Mouse (Mus musculus) hematopoietic stem cell, adult 5-6 weeks (primary cell): ENCODE data around the gene Ostf1. TPM values are rescaled to one million over a fixed set of nuclear protein-coding genes. Genes with fewer than 3 reads are reported as not detected.

Experiments
- ATAC-seq, 2 experiments: fragments of 125-278 bp in 1 of 2; replicated peaks in 1 of 2; 2 replicates each; pipeline ENCODE4 v1.8.0; 2016 to 2017; ENCODE audit warnings: inconsistent platforms in 2 of 2, mild to moderate bottlenecking in 2 of 2, moderate number of reproducible peaks in 2 of 2, low read depth in 1 of 2, moderate TSS enrichment in 1 of 2; ENCODE audit not compliant: low FRiP score in 2 of 2, poor library complexity in 2 of 2, severe bottlenecking in 2 of 2, insufficient read depth in 1 of 2, low TSS enrichment in 1 of 2
- total RNA-seq: library from RNA; stranded (forward); fragments of 172-1452, 232-1000 nt; gene quantifications from 2 replicates; pipeline ENCODE4 v1.2.3, GENCODE M21; 2017

Ostf1 gene
- total RNA-seq, 1 experiment from 2014 or later, result 105 TPM

GRCm38 (mm10) chr19:18648558-18648945, 16.9 kb upstream of the Ostf1 start:
- ATAC-seq, result no peak

- ATAC-seq, result no peak
Observed at GRCm38 (mm10) chr19:18647775-18648557, 16.3 kb upstream of the Ostf1 start.

- peak; percentile 55 to 57; a peak in 3 of 4 replicates for ATAC-seq
Observed at GRCm38 (mm10) chr19:18646853-18647420, 15.3 kb upstream of the Ostf1 start.

GRCm38 (mm10) chr19:18646397-18646796, 14.8 kb upstream of the Ostf1 start:
- ATAC-seq, result peak; percentile 60 to 70; a peak in 3 of 4 replicates

GRCm38 (mm10) chr19:18644084-18644483, 12.5 kb upstream of the Ostf1 start:
- no peak; a peak in 1 of 4 replicates for ATAC-seq

- ATAC-seq, result no peak
Observed at GRCm38 (mm10) chr19:18643411-18643810, 11.8 kb upstream of the Ostf1 start.

- no peak for ATAC-seq
Observed at GRCm38 (mm10) chr19:18641001-18641400, 9.4 kb upstream of the Ostf1 start.

- ATAC-seq, result no peak
Observed at GRCm38 (mm10) chr19:18639552-18639951, 7.9 kb upstream of the Ostf1 start.

- ATAC-seq, result peak; percentile 22 to 32; a peak in 1 of 4 replicates
Observed at GRCm38 (mm10) chr19:18638949-18639348, 7.3 kb upstream of the Ostf1 start.

GRCm38 (mm10) chr19:18637954-18638353, 6.3 kb upstream of the Ostf1 start:
- ATAC-seq, result no peak

- no peak for ATAC-seq
Observed at GRCm38 (mm10) chr19:18632231-18633185, 885 bp upstream of the Ostf1 start.

GRCm38 (mm10) chr19:18631161-18631643, 421 bp downstream of the Ostf1 start:
- peak; percentile 62 to 74 for ATAC-seq

- ATAC-seq, result peak; percentile 30 to 43; a peak in 3 of 4 replicates
Observed at GRCm38 (mm10) chr19:18630221-18631119, 1.2 kb downstream of the Ostf1 start.

GRCm38 (mm10) chr19:18629589-18629988, 2.0 kb downstream of the Ostf1 start:
- no peak for ATAC-seq

GRCm38 (mm10) chr19:18623894-18624293, 7.7 kb downstream of the Ostf1 start:
- ATAC-seq, result peak; percentile 43 to 44; a peak in 3 of 4 replicates

- ATAC-seq, result peak in 1 of 2 experiments; percentile 25; a peak in 1 of 4 replicates
Observed at GRCm38 (mm10) chr19:18619691-18620090, 11.9 kb downstream of the Ostf1 start.

GRCm38 (mm10) chr19:18619060-18619459, 12.6 kb downstream of the Ostf1 start:
- ATAC-seq, result peak; percentile 44 to 52; a peak in 3 of 4 replicates
